Mouse (Mus musculus) MEL (cell line): ENCODE measurements around the gene Smyd3. TPM values are rescaled to one million over a fixed set of nuclear protein-coding genes. Genes with fewer than 3 reads are reported as not detected.

ENCODE experiments used
- DNase-seq: peaks from one replicate; pipeline ENCODE4 v3.0.0; 2011; ENCODE audit warnings: low read depth, low spot score
- H3K27ac ChIP-seq: 2 replicates; pipeline ENCODE4 v1.5.1; 2012; ENCODE audit warnings: low read depth, mild to moderate bottlenecking, control low read depth, low read length, moderate library complexity; ENCODE audit not compliant: control insufficient read depth
- H3K27me3 ChIP-seq, 2 experiments: fragments of 150-350 bp in 1 of 2; sonication (generic) in 1 of 2; 2 replicates each; pipeline ENCODE4 v1.6.1; 2012; ENCODE audit warnings: low read length in 2 of 2, mild to moderate bottlenecking in 2 of 2, improper control_type of control experiment in 1 of 2, moderate library complexity in 1 of 2; ENCODE audit not compliant: insufficient read depth in 2 of 2, control insufficient read depth in 1 of 2
- H3K36me3 ChIP-seq, 2 experiments: 2 replicates each; pipeline ENCODE4 v1.6.1; 2012 to 2014; ENCODE audit warnings: low read length in 2 of 2, improper control_type of control experiment in 1 of 2, inconsistent platforms in 1 of 2, mild to moderate bottlenecking in 1 of 2; ENCODE audit not compliant: insufficient read depth in 2 of 2, control insufficient read depth in 1 of 2
- H3K4me1 ChIP-seq, 2 experiments: fragments of 150-350 bp in 1 of 2; sonication (generic) in 1 of 2; 2 replicates each; pipeline ENCODE4 v1.6.1; 2012; ENCODE audit warnings: low read length in 2 of 2, improper control_type of control experiment in 1 of 2, mild to moderate bottlenecking in 1 of 2; ENCODE audit not compliant: insufficient read depth in 2 of 2, control insufficient read depth in 1 of 2
- H3K4me3 ChIP-seq, 2 experiments: fragments of 150-350 bp in 1 of 2; sonication (generic) in 1 of 2; 2 replicates each; pipeline ENCODE4 v1.5.1; 2012; ENCODE audit warnings: low read depth in 2 of 2, low read length in 2 of 2, mild to moderate bottlenecking in 2 of 2, moderate library complexity in 2 of 2, control low read depth in 1 of 2, improper control_type of control experiment in 1 of 2; ENCODE audit not compliant: control insufficient read depth in 1 of 2, insufficient read depth in 1 of 2
- H3K79me2 ChIP-seq: 2 replicates; pipeline ENCODE4 v1.6.1; 2012; ENCODE audit warnings: mild to moderate bottlenecking, low read length, moderate library complexity; ENCODE audit not compliant: control insufficient read depth, poor library complexity, insufficient read depth
- H3K9ac ChIP-seq: 2 replicates; pipeline ENCODE4 v1.6.1; 2012; ENCODE audit warnings: low read depth, mild to moderate bottlenecking, control low read depth, low read length, moderate library complexity; ENCODE audit not compliant: control insufficient read depth, poor library complexity, severe bottlenecking
- H3K9me3 ChIP-seq: fragments of 150-350 bp; sonication (generic); replicated peaks from 2 replicates; pipeline ENCODE4 v1.6.1; 2012; ENCODE audit warnings: mild to moderate bottlenecking, low read length, improper control_type of control experiment, moderate library complexity; ENCODE audit not compliant: insufficient read depth
- BHLHE40 ChIP-seq: IDR thresholded peaks from 2 replicates; pipeline ENCODE4 v1.6.1; 2012; ENCODE audit warnings: low read depth, mild to moderate bottlenecking, inconsistent platforms, low read length, improper control_type of control experiment, borderline replicate concordance
- CHD1 ChIP-seq: IDR thresholded peaks from 2 replicates; pipeline ENCODE4 v1.6.1; 2012; ENCODE audit warnings: low read depth, mild to moderate bottlenecking, inconsistent platforms, low read length, improper control_type of control experiment
- CHD2 ChIP-seq: IDR thresholded peaks from 2 replicates; pipeline ENCODE4 v1.6.1; 2011; ENCODE audit warnings: low read length, improper control_type of control experiment
- E2F4 ChIP-seq: IDR thresholded peaks from 2 replicates; pipeline ENCODE4 v1.6.1; 2011; ENCODE audit warnings: low read depth, low read length, improper control_type of control experiment, borderline replicate concordance
- ELF1 ChIP-seq: IDR thresholded peaks from 2 replicates; pipeline ENCODE4 v1.6.1; 2014; ENCODE audit warnings: low read depth, mild to moderate bottlenecking, inconsistent platforms, low read length, improper control_type of control experiment, moderate library complexity
- EP300 ChIP-seq, 2 experiments: IDR thresholded peaks; 2 replicates each; pipeline ENCODE4 v1.6.1; 2011; ENCODE audit warnings: improper control_type of control experiment in 2 of 2, low read length in 2 of 2, low read depth in 1 of 2, mild to moderate bottlenecking in 1 of 2
- ETS1 ChIP-seq: IDR thresholded peaks from 2 replicates; pipeline ENCODE4 v1.6.1; 2012; ENCODE audit warnings: low read depth, mild to moderate bottlenecking, inconsistent platforms, low read length, improper control_type of control experiment, moderate library complexity
- HCFC1 ChIP-seq: IDR thresholded peaks from 2 replicates; pipeline ENCODE4 v1.6.1; 2012; ENCODE audit warnings: low read depth, mild to moderate bottlenecking, inconsistent platforms, low read length, improper control_type of control experiment, moderate library complexity
- JUND ChIP-seq: IDR thresholded peaks from 2 replicates; pipeline ENCODE4 v1.6.1; 2011; ENCODE audit warnings: low read depth, mild to moderate bottlenecking, improper control_type of control experiment, low read length
- MAFK ChIP-seq: IDR thresholded peaks from 2 replicates; pipeline ENCODE4 v1.6.1; 2011; ENCODE audit warnings: low read depth, mild to moderate bottlenecking, low read length, improper control_type of control experiment, borderline replicate concordance
- MAZ ChIP-seq: IDR thresholded peaks from 2 replicates; pipeline ENCODE4 v1.6.1; 2012; ENCODE audit warnings: low read depth, mild to moderate bottlenecking, inconsistent platforms, low read length, improper control_type of control experiment
- MEF2A ChIP-seq: IDR thresholded peaks from 2 replicates; pipeline ENCODE4 v1.6.1; 2014; ENCODE audit warnings: low read depth, mild to moderate bottlenecking, inconsistent platforms, low read length, improper control_type of control experiment; ENCODE audit not compliant: poor library complexity, insufficient replicate concordance, severe bottlenecking; ENCODE audit errors: extremely low read depth
- POLR2A ChIP-seq, 2 experiments: IDR thresholded peaks; 2 replicates each; pipeline ENCODE4 v1.6.1; 2011 to 2012; ENCODE audit warnings: low read length in 2 of 2, mild to moderate bottlenecking in 2 of 2, control low read depth in 1 of 2, improper control_type of control experiment in 1 of 2, low read depth in 1 of 2, moderate library complexity in 1 of 2; ENCODE audit not compliant: control insufficient read depth in 1 of 2, insufficient read depth in 1 of 2, poor library complexity in 1 of 2
- POLR2AphosphoS5 ChIP-seq: IDR thresholded peaks from 2 replicates; pipeline ENCODE4 v1.6.1; 2012; ENCODE audit warnings: low read depth, borderline replicate concordance, mild to moderate bottlenecking, inconsistent platforms, low read length, moderate library complexity, mixed read lengths
- SIN3A ChIP-seq: IDR thresholded peaks from 2 replicates; pipeline ENCODE4 v1.6.1; 2012; ENCODE audit warnings: low read length, improper control_type of control experiment, inconsistent platforms
- SMC3 ChIP-seq: IDR thresholded peaks from 2 replicates; pipeline ENCODE4 v1.6.1; 2011; ENCODE audit warnings: low read depth, low read length, improper control_type of control experiment
- TAL1 ChIP-seq: IDR thresholded peaks from 2 replicates; pipeline ENCODE4 v1.6.1; 2012; ENCODE audit warnings: mild to moderate bottlenecking, inconsistent platforms, low read length, moderate library complexity, mixed read lengths
- TBP ChIP-seq: IDR thresholded peaks from 2 replicates; pipeline ENCODE4 v1.8.0; 2011; ENCODE audit warnings: low read depth, low read length, improper control_type of control experiment
- TCF12 ChIP-seq: IDR thresholded peaks from 2 replicates; pipeline ENCODE4 v1.6.1; 2014; ENCODE audit warnings: low read depth, mild to moderate bottlenecking, inconsistent platforms, low read length, improper control_type of control experiment, moderate library complexity
- UBTF ChIP-seq: IDR thresholded peaks from 2 replicates; pipeline ENCODE4 v1.6.1; 2012; ENCODE audit warnings: low read depth, mild to moderate bottlenecking, inconsistent platforms, low read length, improper control_type of control experiment, moderate library complexity, borderline replicate concordance; ENCODE audit not compliant: insufficient read depth
- USF1 ChIP-seq: IDR thresholded peaks from 2 replicates; pipeline ENCODE4 v1.6.1; 2014; ENCODE audit warnings: low read depth, mild to moderate bottlenecking, inconsistent platforms, low read length, improper control_type of control experiment, moderate library complexity
- ZC3H11A ChIP-seq: IDR thresholded peaks from 2 replicates; pipeline ENCODE4 v1.6.1; 2012; ENCODE audit warnings: low read depth, mild to moderate bottlenecking, inconsistent platforms, low read length, improper control_type of control experiment
- ZKSCAN1 ChIP-seq: IDR thresholded peaks from 2 replicates; pipeline ENCODE4 v1.6.1; 2012; ENCODE audit warnings: low read depth, mild to moderate bottlenecking, inconsistent platforms, low read length, improper control_type of control experiment, moderate library complexity
- ZMIZ1 ChIP-seq: IDR thresholded peaks from 2 replicates; pipeline ENCODE4 v1.6.1; 2012; ENCODE audit warnings: low read depth, mild to moderate bottlenecking, inconsistent platforms, low read length, improper control_type of control experiment, moderate library complexity
- polyA plus RNA-seq, 2 experiments: library from polyadenylated mRNA; stranded (reverse) in 1 of 2; unstranded in 1 of 2; fragments of >175 nt in 1 of 2; fragments of >200 nt in 1 of 2; gene quantifications; 2 replicates each; pipeline versions ENCODE4 v1.2.1 to v1.2.4; 2012; ENCODE audit warnings: low replicate concordance in 2 of 2, low read depth in 1 of 2; ENCODE audit not compliant: insufficient read length in 2 of 2, insufficient read depth in 1 of 2, missing spikeins in 1 of 2
- total RNA-seq: library from RNA; depleted of rRNA; stranded (reverse); fragments of 300-350 nt; gene quantifications from 2 replicates; pipeline ENCODE4 v1.2.3, GENCODE M21; 2012

Gene Smyd3
- total and polyA plus RNA-seq, 3 experiments, result 13.3 to 18.2 TPM; not detected in 1

DNA sequence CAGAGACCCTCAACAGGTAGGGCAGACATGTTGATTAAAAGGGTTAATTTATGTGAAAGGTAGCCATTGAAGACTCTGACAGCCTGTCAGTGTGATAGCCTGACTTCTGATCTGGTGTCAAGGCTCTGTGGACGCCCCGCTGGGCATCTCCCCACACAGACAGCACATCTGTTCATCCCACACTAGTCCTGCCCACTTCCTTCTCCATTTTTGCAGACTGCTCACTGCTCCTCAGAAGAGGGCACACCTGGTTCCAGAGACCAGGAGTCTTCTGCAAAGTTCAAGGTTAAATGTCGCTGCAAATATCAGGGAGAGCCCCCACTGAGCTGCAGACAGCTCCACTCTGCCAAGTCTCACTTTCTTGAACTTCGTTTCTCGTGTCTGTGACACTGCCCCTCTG is 299.8 kb downstream of the Smyd3 start:
- no peak overlapping the region for H3K27ac ChIP-seq
- H3K9ac ChIP-seq, result no peak overlapping the region
- no peaks in the 10 kb centered on the region for H3K79me2 ChIP-seq
- TF ChIP-seq EP300 (IDR thresholded peaks at IDR 0.05; ENCODE audit: low read depth in 1 of 2, low read length in 2 of 2), result no peak
- no peak for TF ChIP-seq ELF1
- no peak for TF ChIP-seq TCF12
- no peak for TF ChIP-seq E2F4
- no peak for TF ChIP-seq CHD1
- TF ChIP-seq ZMIZ1, result no peak
- TF ChIP-seq ETS1, result no peak
- no peak for TF ChIP-seq POLR2AphosphoS5
- TF ChIP-seq UBTF, result no peak
- TF ChIP-seq POLR2A (IDR thresholded peaks at IDR 0.05; ENCODE audit: control insufficient read depth in 1 of 2, insufficient read depth in 1 of 2, low read depth in 1 of 2, low read length in 2 of 2, poor library complexity in 1 of 2), result no peak
- TF ChIP-seq CHD2, result no peak
- no peak for TF ChIP-seq HCFC1
- TF ChIP-seq TAL1, result no peak
- TF ChIP-seq ZC3H11A, result no peak
- no peak for TF ChIP-seq USF1
- no peak for TF ChIP-seq MEF2A
- TF ChIP-seq MAZ, result no peak
- TF ChIP-seq BHLHE40, result no peak
- TF ChIP-seq SIN3A, result no peak
- no peak for TF ChIP-seq JUND
- TF ChIP-seq, all 39 proteins: peak for 0
- Histone ChIP-seq H3K4me3 (no peak overlapping the region), H3K9me3 (no peaks in the 10 kb centered on the region), H3K36me3 (peaks cover 0 to 2% of the 10 kb centered on the region in 2 experiments; a peak in 1 of 4 replicates), H3K27me3 (no peaks in the 10 kb centered on the region), H3K4me1 (peaks cover 0 to 3% of the 10 kb centered on the region in 2 experiments; a peak in 1 of 4 replicates)
- no peak for DNase-seq

DNA sequence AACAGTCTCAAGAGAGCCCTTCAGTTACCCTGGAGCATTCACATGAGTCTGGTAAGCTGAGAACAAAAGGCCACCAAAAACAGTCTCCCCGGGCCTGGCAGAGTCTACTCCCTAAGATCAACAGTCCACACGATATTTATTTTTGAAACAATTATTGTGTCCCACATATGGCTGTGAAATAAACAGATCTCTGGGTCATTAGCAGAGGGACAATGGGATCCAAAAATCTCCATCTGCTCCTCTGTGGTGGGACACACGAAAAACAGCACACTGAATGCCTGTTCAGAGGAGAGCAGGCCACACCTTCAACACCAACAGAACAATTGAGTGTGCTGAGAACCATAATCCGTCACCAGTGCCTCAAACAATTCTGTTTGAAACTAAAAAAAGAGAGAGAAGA is 300.8 kb downstream of the Smyd3 start:
- H3K79me2 ChIP-seq, result no peaks in the 10 kb centered on the region
- H3K27me3 ChIP-seq, result no peaks in the 10 kb centered on the region
- peaks cover 0 to 2% of the 10 kb centered on the region in 2 experiments; a peak in 1 of 4 replicates for H3K36me3 ChIP-seq
- no peak overlapping the region for H3K9ac ChIP-seq
- H3K4me3 ChIP-seq, result no peak overlapping the region
- H3K4me1 ChIP-seq, result peaks cover 0 to 3% of the 10 kb centered on the region in 2 experiments; a peak in 1 of 4 replicates
- no peak for DNase-seq
- no peak for TF ChIP-seq MAZ
- no peak for TF ChIP-seq TBP
- TF ChIP-seq ELF1, result no peak
- no peak for TF ChIP-seq SMC3
- no peak for TF ChIP-seq UBTF
- TF ChIP-seq ZKSCAN1, result no peak
- TF ChIP-seq JUND, result no peak
- TF ChIP-seq MAFK, result no peak
- no peaks in the 10 kb centered on the region for H3K9me3 ChIP-seq
- H3K27ac ChIP-seq, result no peak overlapping the region
